Mouse (Mus musculus): ENCODE results near the gene Ccp110.

DNA sequence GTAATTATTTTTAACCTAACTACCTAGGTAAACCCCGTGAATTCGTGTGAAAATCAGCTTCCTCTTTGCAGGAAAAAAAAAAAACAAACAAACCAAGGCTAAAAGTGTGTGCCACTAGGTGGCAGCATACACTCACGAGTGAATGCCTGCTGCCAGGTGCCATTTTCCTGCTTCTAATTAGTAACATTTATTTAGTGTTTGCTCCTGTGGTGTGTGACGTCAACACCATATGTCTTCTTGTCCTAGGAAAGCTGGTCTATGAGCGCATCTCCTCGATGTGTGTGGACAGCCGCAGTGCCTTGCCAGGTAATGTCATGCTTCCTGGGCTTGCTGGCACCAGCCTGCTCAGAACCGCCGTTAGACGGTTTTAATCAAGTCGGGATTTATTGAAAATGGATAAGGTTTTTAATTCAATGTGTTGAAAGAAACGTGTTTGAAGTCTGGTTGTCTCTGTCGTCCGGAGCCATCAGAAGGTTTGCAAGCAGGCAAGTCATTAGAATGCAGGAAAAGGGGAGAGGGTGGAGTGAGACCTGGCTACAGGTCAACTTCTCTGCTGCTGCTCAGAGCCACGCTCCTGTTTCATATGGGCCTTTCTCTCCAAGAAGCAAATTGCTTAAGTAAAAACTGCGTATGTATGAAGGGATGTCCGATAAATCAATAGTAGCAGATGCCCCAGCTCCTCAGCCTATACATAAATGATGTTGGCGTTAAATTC lies 53.9 kb downstream of the Ccp110 start:
- TF ChIP-seq CTCF (IDR thresholded peaks at IDR 0.05; ENCODE audit: low read depth, low read length) (peak; percentile 48; the same call in 1 of the 2 replicates), POLR2A (IDR thresholded peaks at IDR 0.05; ENCODE audit: borderline replicate concordance, low read depth, low read length) (no peak)

All from bone marrow macrophage, adult 2 months (primary cell).